Mouse (Mus musculus): Measurements from ENCODE around the gene Plin5. TPM values are rescaled to one million over a fixed set of nuclear protein-coding genes. Genes with fewer than 3 reads are reported as not detected.

The Plin5 gene
- polyA plus RNA-seq (2012; rRNA removed) = not detected in 2 replicates
- 0.10 and 0.17 TPM in 2 replicates for polyA plus RNA-seq (2014; fragmentation: Nextera tagmentation; extraction: Ambion mirVana)

DNA sequence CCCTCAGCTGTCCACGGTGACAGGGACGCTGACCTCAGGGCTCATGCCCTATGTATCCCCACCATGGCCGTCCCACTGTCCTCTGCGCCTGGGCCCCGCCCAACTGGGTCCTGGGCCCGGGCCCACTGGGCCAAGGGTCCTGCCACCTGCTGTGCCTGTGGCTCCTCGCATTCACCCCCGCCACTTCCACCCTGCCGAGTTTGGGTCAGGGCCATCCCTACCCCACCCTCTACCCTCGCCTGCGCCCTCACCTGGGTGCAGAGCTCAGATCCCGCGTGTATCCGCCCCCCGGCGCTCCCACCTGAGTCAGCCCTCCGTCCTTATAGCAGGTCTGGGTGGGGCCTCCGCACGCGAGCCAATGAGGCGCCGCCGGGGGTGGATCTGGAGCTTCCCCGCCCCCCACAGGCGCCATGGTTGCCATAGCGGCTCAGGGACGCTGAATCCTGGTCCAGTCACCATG, at the start of gene Plin5:
Plin5 (minus strand) TSS at position 346 of the 460 bp plus-strand sequence.
- Histone ChIP-seq H3K9ac (ENCODE audit: low read depth, low read length, severe bottlenecking) (0 out of 2 replicates have a peak within 1 kb of the TSS, but pooled peaks have one; percentile 25), H3K9me3 (ENCODE audit: control insufficient read depth, low read length) (peaks cover 5% of the 10 kb centered on the region), H3K36me3 (ENCODE audit: control insufficient read depth, insufficient read depth, low read length) (no peaks in the 10 kb centered on the region), H3K27ac (replicated peaks; ENCODE audit: low read depth, low read length) (no peak within 1 kb of the TSS), H3K27me3 (ENCODE audit: control insufficient read depth, insufficient read depth, low read length) (peaks cover 47% of the 10 kb centered on the region), H3K4me1 (ENCODE audit: control insufficient read depth, insufficient read depth, low read length) (peaks cover 5% of the 10 kb centered on the region; the same call in 1 of the 2 replicates), H3K4me3 (replicated peaks; ENCODE audit: low read length) (peak within 1 kb of the TSS; percentile 16), H3K4me2 (replicated peaks; ENCODE audit: low read depth, low read length, severe bottlenecking) (peak within 1 kb of the TSS; percentile 37)
- no peak for ATAC-seq (ENCODE audit: low FRiP score, low read depth)
- DNase-seq (ENCODE audit: low spot score) = peak; percentile 14
- 2% methylated on average over 25 of the region's 27 CpGs for WGBS
- TF ChIP-seq POLR2A (IDR thresholded peaks at IDR 0.05; ENCODE audit: borderline replicate concordance, extremely low read depth, insufficient read depth, insufficient read length) = no peak

DNA sequence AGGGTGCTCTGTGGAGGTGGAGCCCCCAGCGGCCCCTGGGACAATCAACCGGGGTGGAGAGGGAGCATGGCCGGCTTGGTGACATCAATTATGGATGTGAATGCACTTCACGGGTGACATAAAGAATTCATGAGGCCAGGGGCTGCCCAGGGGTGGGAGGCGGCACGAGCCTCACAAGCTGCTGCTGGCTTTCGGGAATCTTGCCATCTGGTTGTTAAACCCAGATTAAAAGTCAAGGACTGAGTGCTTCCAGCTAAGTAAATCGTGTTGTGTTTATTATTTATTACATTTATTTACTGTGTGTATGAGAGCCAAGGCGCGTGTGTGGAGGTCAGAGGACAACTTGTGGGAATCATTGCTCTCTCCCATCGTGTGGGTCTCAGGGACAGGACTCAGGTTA, 48.3 kb upstream of the Plin5 start:
- ATAC-seq (ENCODE audit: low FRiP score, low read depth) = no peak
- no peak for DNase-seq (ENCODE audit: low spot score)
- Histone ChIP-seq H3K36me3 (ENCODE audit: control insufficient read depth, insufficient read depth, low read length) (no peaks in the 10 kb centered on the region), H3K9ac (ENCODE audit: low read depth, low read length, severe bottlenecking) (no peak overlapping the region), H3K27me3 (ENCODE audit: control insufficient read depth, insufficient read depth, low read length) (no peaks in the 10 kb centered on the region), H3K4me1 (ENCODE audit: control insufficient read depth, insufficient read depth, low read length) (peaks cover 7% of the 10 kb centered on the region; the same call in 1 of the 2 replicates), H3K4me3 (replicated peaks; ENCODE audit: low read length) (no peak overlapping the region), H3K27ac (replicated peaks; ENCODE audit: low read depth, low read length) (no peak overlapping the region), H3K9me3 (ENCODE audit: control insufficient read depth, low read length) (no peaks in the 10 kb centered on the region), H3K4me2 (replicated peaks; ENCODE audit: low read depth, low read length, severe bottlenecking) (no peak overlapping the region)
- TF ChIP-seq POLR2A (IDR thresholded peaks at IDR 0.05; ENCODE audit: borderline replicate concordance, extremely low read depth, insufficient read depth, insufficient read length) = no peak
- WGBS = 65% methylated on average over 11 of the region's 11 CpGs

DNA sequence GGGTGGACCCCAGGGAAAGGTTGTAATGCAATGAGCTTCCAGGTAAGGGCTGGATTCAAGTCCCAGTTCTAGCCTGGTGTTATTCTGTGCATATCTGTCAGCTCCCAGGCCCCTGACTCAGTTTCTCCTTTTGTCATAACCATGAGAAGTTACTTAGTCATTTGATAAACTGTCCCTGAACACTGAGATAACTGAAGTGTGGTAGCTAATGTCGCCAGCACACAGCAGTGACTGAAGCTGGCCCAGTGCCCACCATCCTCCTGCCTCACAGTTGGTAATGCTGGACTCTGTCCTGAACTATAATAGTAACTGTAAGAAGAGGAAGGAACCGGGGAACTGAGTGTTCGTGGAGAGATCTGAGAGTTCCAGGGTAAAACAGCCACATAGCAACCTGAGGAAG, 47.1 kb upstream of the Plin5 start:
- Histone ChIP-seq H3K36me3 (ENCODE audit: control insufficient read depth, insufficient read depth, low read length) (no peaks in the 10 kb centered on the region), H3K27me3 (ENCODE audit: control insufficient read depth, insufficient read depth, low read length) (no peaks in the 10 kb centered on the region), H3K9me3 (ENCODE audit: control insufficient read depth, low read length) (no peaks in the 10 kb centered on the region), H3K9ac (ENCODE audit: low read depth, low read length, severe bottlenecking) (no peak overlapping the region), H3K4me3 (replicated peaks; ENCODE audit: low read length) (no peak overlapping the region), H3K4me1 (ENCODE audit: control insufficient read depth, insufficient read depth, low read length) (peaks cover 7% of the 10 kb centered on the region; the same call in 1 of the 2 replicates), H3K4me2 (replicated peaks; ENCODE audit: low read depth, low read length, severe bottlenecking) (no peak overlapping the region), H3K27ac (replicated peaks; ENCODE audit: low read depth, low read length) (no peak overlapping the region)
- ATAC-seq (ENCODE audit: low FRiP score, low read depth) (no peak), DNase-seq (ENCODE audit: low spot score) (no peak)
- 72% methylated on average over 3 of the region's 3 CpGs for WGBS
- no peak for TF ChIP-seq POLR2A (IDR thresholded peaks at IDR 0.05; ENCODE audit: borderline replicate concordance, extremely low read depth, insufficient read depth, insufficient read length)

DNA sequence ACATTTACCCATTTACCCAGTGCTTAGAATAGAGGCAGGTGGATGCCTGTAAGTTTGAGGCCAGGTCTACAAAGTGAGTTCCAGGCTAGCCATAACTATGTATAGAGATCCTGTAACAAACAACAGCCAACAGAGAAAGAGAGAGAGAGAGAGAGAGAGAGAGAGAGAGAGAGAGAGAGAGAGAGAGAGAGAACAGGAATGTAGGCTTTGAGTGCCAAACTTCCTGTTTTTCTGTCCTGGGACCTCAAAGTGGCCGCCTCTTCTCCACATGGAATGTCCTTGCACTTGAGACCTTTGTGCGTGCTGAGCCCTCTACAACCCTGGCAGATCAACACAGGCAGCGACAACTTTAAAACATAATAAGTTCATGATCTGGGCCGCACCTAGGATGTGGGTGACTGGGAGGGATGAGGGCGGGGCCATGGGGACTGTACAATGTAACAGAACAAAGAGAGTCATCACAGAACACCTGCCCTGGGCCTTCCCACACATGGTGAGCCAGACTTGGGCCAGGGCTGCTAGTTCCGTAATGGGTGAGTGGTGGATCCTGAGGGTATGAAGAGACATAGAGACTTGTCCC, 46.2 kb upstream of the Plin5 start:
- Histone ChIP-seq H3K27ac (replicated peaks; ENCODE audit: low read depth, low read length) (no peak overlapping the region), H3K27me3 (ENCODE audit: control insufficient read depth, insufficient read depth, low read length) (no peaks in the 10 kb centered on the region), H3K9me3 (ENCODE audit: control insufficient read depth, low read length) (no peaks in the 10 kb centered on the region), H3K4me2 (replicated peaks; ENCODE audit: low read depth, low read length, severe bottlenecking) (peak overlapping the region; percentile 73; the same call in 1 of the 2 replicates), H3K9ac (ENCODE audit: low read depth, low read length, severe bottlenecking) (no peak overlapping the region), H3K4me1 (ENCODE audit: control insufficient read depth, insufficient read depth, low read length) (peaks cover 7% of the 10 kb centered on the region; the same call in 1 of the 2 replicates), H3K4me3 (replicated peaks; ENCODE audit: low read length) (0 out of 2 replicates have a peak overlapping the region, but pooled peaks have one; percentile 43), H3K36me3 (ENCODE audit: control insufficient read depth, insufficient read depth, low read length) (no peaks in the 10 kb centered on the region)
- no peak for ATAC-seq (ENCODE audit: low FRiP score, low read depth)
- WGBS = 76% methylated on average over 6 of the region's 6 CpGs
- DNase-seq (ENCODE audit: low spot score) = no peak
- TF ChIP-seq POLR2A (IDR thresholded peaks at IDR 0.05; ENCODE audit: borderline replicate concordance, extremely low read depth, insufficient read depth, insufficient read length) = no peak

DNA sequence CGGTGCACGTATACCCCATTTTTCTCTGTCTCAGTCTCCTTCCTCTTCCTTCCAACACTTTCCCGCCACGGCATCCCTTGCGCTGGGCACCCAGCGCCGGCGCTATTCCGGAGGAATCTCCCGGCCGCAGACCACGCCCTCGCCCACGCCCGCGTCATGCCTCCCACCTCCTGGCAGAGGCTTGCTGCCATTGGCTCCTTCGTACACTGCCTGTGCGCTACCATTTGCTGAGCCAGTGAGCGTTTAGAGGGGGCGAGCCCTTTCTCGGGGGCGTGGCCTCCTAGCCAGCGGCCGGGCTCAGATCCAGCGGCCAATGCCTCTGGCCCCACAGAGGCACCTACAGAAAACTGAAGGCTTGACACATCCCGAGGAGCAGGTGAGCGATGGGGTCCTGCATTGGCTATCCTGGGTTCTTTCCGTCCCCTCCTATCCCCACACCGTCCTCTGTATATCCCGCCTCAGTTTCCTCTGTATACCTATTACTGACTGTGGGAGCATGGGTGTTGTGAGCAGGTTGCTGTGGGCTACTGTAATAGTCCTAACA, 44.9 kb upstream of the Plin5 start, which contains the start of gene Tnfaip8l1:
Tnfaip8l1 (plus strand) TSS at position 247 of the 544 bp plus-strand sequence.
- peak within 1 kb of the TSS; percentile 44 for H3K9ac ChIP-seq (ENCODE audit: low read depth, low read length, severe bottlenecking)
- TF ChIP-seq POLR2A (IDR thresholded peaks at IDR 0.05; ENCODE audit: borderline replicate concordance, extremely low read depth, insufficient read depth, insufficient read length) = no peak
- H3K4me1 ChIP-seq (ENCODE audit: control insufficient read depth, insufficient read depth, low read length) = peaks cover 7% of the 10 kb centered on the region; the same call in 1 of the 2 replicates
- no peaks in the 10 kb centered on the region for H3K9me3 ChIP-seq (ENCODE audit: control insufficient read depth, low read length)
- WGBS = under 1% methylated on average over 30 of the region's 30 CpGs
- DNase-seq (ENCODE audit: low spot score) (peak; percentile 94), ATAC-seq (ENCODE audit: low FRiP score, low read depth) (peak; percentile 97)
- no peaks in the 10 kb centered on the region for H3K36me3 ChIP-seq (ENCODE audit: control insufficient read depth, insufficient read depth, low read length)
- H3K4me2 ChIP-seq (replicated peaks; ENCODE audit: low read depth, low read length, severe bottlenecking) = peak within 1 kb of the TSS; percentile 73
- H3K27ac ChIP-seq (replicated peaks; ENCODE audit: low read depth, low read length) = no peak within 1 kb of the TSS
- no peaks in the 10 kb centered on the region for H3K27me3 ChIP-seq (ENCODE audit: control insufficient read depth, insufficient read depth, low read length)
- peak within 1 kb of the TSS; percentile 43 for H3K4me3 ChIP-seq (replicated peaks; ENCODE audit: low read length)
